Mouse (Mus musculus) stomach, postnatal 0 days (tissue): ENCODE measurements around the gene Rft1. TPM values are rescaled to one million over a fixed set of nuclear protein-coding genes. Genes with fewer than 3 reads are reported as not detected.

ENCODE experiments used
- ATAC-seq: fragments of 200-750 bp; cut with Nextera tagmentation; 2 replicates; pipeline ENCODE4 v1.8.0; 2017; ENCODE audit not compliant: low FRiP score, low TSS enrichment
- DNase-seq: peaks from one replicate; pipeline ENCODE4 v3.0.0-alpha.2; 2016; ENCODE audit warnings: low spot score
- H3K27ac ChIP-seq: fragments of 300-500 bp; sonication (generic); replicated peaks from 2 replicates; pipeline ENCODE4 v1.5.1; 2014; ENCODE audit warnings: mild to moderate bottlenecking, control low read depth
- H3K27me3 ChIP-seq: fragments of 300-500 bp; sonication (generic); 2 replicates; pipeline ENCODE4 v1.6.1; 2014; ENCODE audit warnings: low read length; ENCODE audit not compliant: control insufficient read depth, insufficient read depth
- H3K36me3 ChIP-seq: fragments of 300-500 bp; sonication (generic); 2 replicates; pipeline ENCODE4 v1.6.1; 2014; ENCODE audit warnings: low read length, mixed read lengths; ENCODE audit not compliant: control insufficient read depth, insufficient read depth
- H3K4me1 ChIP-seq: fragments of 300-500 bp; sonication (generic); replicated peaks from 2 replicates; pipeline ENCODE4 v1.6.1; 2014; ENCODE audit warnings: antibody characterized with exemption; ENCODE audit not compliant: control insufficient read depth, insufficient read depth
- H3K4me2 ChIP-seq: fragments of 300-500 bp; sonication (generic); replicated peaks from 2 replicates; pipeline ENCODE4 v1.6.1; 2014; ENCODE audit warnings: low read depth, mild to moderate bottlenecking, control low read depth, moderate library complexity
- H3K4me3 ChIP-seq: fragments of 300-500 bp; sonication (generic); 2 replicates; pipeline ENCODE4 v1.5.1; 2014; ENCODE audit warnings: low read depth, low read length, control low read depth
- H3K9ac ChIP-seq: fragments of 300-500 bp; sonication (generic); 2 replicates; pipeline ENCODE4 v1.6.1; 2014; ENCODE audit warnings: mild to moderate bottlenecking, low read length, control low read depth, mixed read lengths
- H3K9me3 ChIP-seq: fragments of 300-500 bp; sonication (generic); 2 replicates; pipeline ENCODE4 v1.6.1; 2016; ENCODE audit warnings: low read length; ENCODE audit not compliant: control insufficient read depth
- CTCF ChIP-seq: IDR thresholded peaks from 2 replicates; pipeline ENCODE4 v1.5.1; 2016; ENCODE audit warnings: antibody characterized with exemption, low read depth, mild to moderate bottlenecking, moderate library complexity
- EP300 ChIP-seq: optimal IDR thresholded peaks from 2 replicates; pipeline ENCODE3; 2016; ENCODE audit warnings: antibody characterized with exemption
- WGBS: fragments of 180-500 bp; shearing (Covaris S2); extraction: QIAGEN DNeasy Blood & Tissue Kit; methylation state at CpG from one replicate; pipeline ENCODE4 v1.1.7; 2014; 5-methylcytosine and 5-hydroxymethylcytosine counted together
- polyA plus RNA-seq: library from polyadenylated mRNA; unstranded; fragments of >200 nt; fragmentation: Nextera tagmentation; extraction: Ambion mirVana; gene quantifications from 2 replicates; pipeline ENCODE4 v1.2.1, GENCODE M21; 2015

The Rft1 gene
- polyA plus RNA-seq, 1 experiment from 2014 or later, result 12.3 TPM

GRCm38 (mm10) chr14:30631834-30632233 is 22.3 kb upstream of the Rft1 start:
- Histone ChIP-seq H3K9ac (0 out of 2 replicates have a peak overlapping the region, but pooled peaks have one; percentile 8), H3K36me3 (no peaks in the 10 kb centered on the region), H3K4me1 (peaks cover 6% of the 10 kb centered on the region; the same call in 1 of the 2 replicates), H3K27ac (peak overlapping the region; percentile 74), H3K27me3 (no peaks in the 10 kb centered on the region), H3K4me2 (no peak overlapping the region), H3K4me3 (no peak overlapping the region), H3K9me3 (no peaks in the 10 kb centered on the region)
- 31% methylated on average over 2 of the region's 2 CpGs for WGBS
- ATAC-seq (no peak), DNase-seq (peak; percentile 16)
- TF ChIP-seq EP300 (no peak), CTCF (no peak)

DNA sequence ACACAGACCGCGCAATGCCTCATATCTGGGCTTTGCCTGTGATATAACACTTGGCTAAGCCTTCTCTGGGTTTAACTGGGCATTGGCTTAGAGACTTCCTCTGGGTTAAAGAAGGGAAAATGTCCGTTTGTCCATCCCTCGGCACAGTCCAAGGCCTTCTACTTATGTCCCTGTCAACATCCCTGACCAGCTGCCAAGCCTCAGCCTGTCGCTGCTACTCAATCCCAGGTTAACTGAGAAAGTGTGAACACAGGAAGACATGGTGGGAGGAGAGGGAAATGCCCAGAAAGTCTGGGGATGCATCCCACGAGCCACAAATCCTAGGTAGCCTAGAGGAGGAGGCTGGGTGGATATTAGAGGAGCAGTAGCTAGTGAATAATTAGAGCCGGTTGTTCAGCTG is 20.5 kb upstream of the Rft1 start:
- peaks cover 5% of the 10 kb centered on the region; the same call in 1 of the 2 replicates for H3K4me1 ChIP-seq
- ATAC-seq (no peak), DNase-seq (no peak)
- no peaks in the 10 kb centered on the region for H3K36me3 ChIP-seq
- no peaks in the 10 kb centered on the region for H3K9me3 ChIP-seq
- no peaks in the 10 kb centered on the region for H3K27me3 ChIP-seq
- H3K4me2 ChIP-seq, result no peak overlapping the region
- no peak overlapping the region for H3K27ac ChIP-seq
- no peak overlapping the region for H3K4me3 ChIP-seq
- WGBS, result 77% methylated on average over 7 of the region's 7 CpGs
- no peak overlapping the region for H3K9ac ChIP-seq
- TF ChIP-seq EP300 (no peak), CTCF (no peak)

- no peak overlapping the region for H3K27ac ChIP-seq
- no peak for DNase-seq
- peaks cover 5% of the 10 kb centered on the region; the same call in 1 of the 2 replicates for H3K4me1 ChIP-seq
- H3K4me2 ChIP-seq, result no peak overlapping the region
- no peak overlapping the region for H3K9ac ChIP-seq
- no peak for ATAC-seq
- WGBS, result 97% methylated on average over 1 of the region's 1 CpGs
- H3K4me3 ChIP-seq, result no peak overlapping the region
- no peaks in the 10 kb centered on the region for H3K36me3 ChIP-seq
- H3K9me3 ChIP-seq, result no peaks in the 10 kb centered on the region
- no peaks in the 10 kb centered on the region for H3K27me3 ChIP-seq
- TF ChIP-seq CTCF, result no peak
Observed at GRCm38 (mm10) chr14:30634418-30634817, 19.7 kb upstream of the Rft1 start.

GRCm38 (mm10) chr14:30635219-30635910 is 18.8 kb upstream of the Rft1 start:
- no peak for ATAC-seq
- DNase-seq, result no peak
- 61% methylated on average over 13 of the region's 13 CpGs for WGBS
- Histone ChIP-seq H3K9me3 (no peaks in the 10 kb centered on the region), H3K4me3 (no peak overlapping the region), H3K27ac (0 out of 2 replicates have a peak overlapping the region, but pooled peaks have one; percentile 35), H3K4me1 (0 out of 2 replicates have a peak, but pooled peaks cover 5% of the 10 kb centered on the region), H3K36me3 (no peaks in the 10 kb centered on the region), H3K4me2 (no peak overlapping the region), H3K27me3 (no peaks in the 10 kb centered on the region), H3K9ac (no peak overlapping the region)
- no peak for TF ChIP-seq CTCF
- TF ChIP-seq EP300, result no peak

DNA sequence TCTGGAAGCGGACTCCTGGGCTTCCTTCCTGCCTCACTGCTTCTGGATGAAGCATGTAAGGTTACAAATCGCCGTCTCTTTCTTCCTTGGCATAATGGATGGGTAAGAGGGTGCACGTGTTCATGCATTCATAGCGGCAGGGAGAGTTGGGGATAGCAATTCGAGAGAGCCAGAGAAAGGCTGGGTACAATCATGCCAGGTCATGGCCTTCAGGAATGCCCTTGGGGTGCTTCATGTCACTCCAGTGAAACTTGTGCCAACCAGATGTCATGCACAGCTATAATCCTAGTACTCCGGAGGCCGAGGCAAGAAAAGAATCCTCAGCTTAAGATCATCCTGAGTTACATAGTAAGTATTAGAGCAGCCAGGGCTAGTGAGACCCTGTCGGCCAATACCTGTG is 17.7 kb upstream of the Rft1 start:
- no peak overlapping the region; the same call in 1 of the 2 replicates for H3K27ac ChIP-seq
- TF ChIP-seq EP300 (no peak), CTCF (no peak)
- WGBS, result 64% methylated on average over 9 of the region's 9 CpGs

GRCm38 (mm10) chr14:30637087-30637486 is 17.1 kb upstream of the Rft1 start:
- H3K36me3 ChIP-seq, result no peaks in the 10 kb centered on the region
- no peak overlapping the region for H3K4me3 ChIP-seq
- 36% methylated on average over 2 of the region's 2 CpGs for WGBS
- DNase-seq (peak; percentile 67), ATAC-seq (peak; percentile 72)
- H3K27me3 ChIP-seq, result no peaks in the 10 kb centered on the region
- H3K4me2 ChIP-seq, result no peak overlapping the region
- peak overlapping the region; percentile 19; the same call in 1 of the 2 replicates for H3K27ac ChIP-seq
- no peaks in the 10 kb centered on the region for H3K9me3 ChIP-seq
- no peak overlapping the region for H3K9ac ChIP-seq
- TF ChIP-seq EP300 (no peak), CTCF (no peak)
- no peaks in the 10 kb centered on the region for H3K4me1 ChIP-seq

More for the DNA sequence above, 17.7 kb upstream of the Rft1 start:
- ATAC-seq (no peak), DNase-seq (no peak)
- no peaks in the 10 kb centered on the region for H3K9me3 ChIP-seq
- H3K4me2 ChIP-seq, result no peak overlapping the region
- 0 out of 2 replicates have a peak, but pooled peaks cover 4% of the 10 kb centered on the region for H3K4me1 ChIP-seq
- H3K9ac ChIP-seq, result no peak overlapping the region
- no peaks in the 10 kb centered on the region for H3K27me3 ChIP-seq
- no peaks in the 10 kb centered on the region for H3K36me3 ChIP-seq
- no peak overlapping the region for H3K4me3 ChIP-seq
